Mouse (Mus musculus) frontal cortex, postnatal 10 days (tissue): ENCODE results near the gene Cdkal1.

ENCODE experiments used
- DNase-seq, 2 experiments: peaks; one replicate each; pipeline ENCODE4 v3.0.0; 2022; ENCODE audit warnings: low spot score in 2 of 2, mixed read lengths in 1 of 2

Gene Cdkal1

DNA sequence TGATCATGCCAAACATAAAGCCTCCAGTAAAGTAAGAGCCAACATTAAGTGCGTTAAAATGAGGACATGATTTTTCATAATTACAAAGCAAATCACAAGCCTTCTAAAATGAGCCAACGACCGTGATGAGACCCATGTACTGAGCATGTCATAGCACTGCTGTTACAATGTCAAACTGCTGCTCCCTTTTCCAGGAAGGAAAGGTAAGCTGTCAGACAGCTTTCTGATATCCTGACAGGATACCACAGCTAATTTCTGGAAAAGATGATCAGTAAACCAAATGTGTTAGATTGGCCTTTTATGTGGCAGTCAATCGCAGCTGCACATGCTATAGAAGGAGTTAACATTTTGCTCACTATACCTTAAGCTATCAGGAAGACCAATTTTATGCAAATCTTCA, 44.7 kb downstream of the Cdkal1 start:
- no peak for DNase-seq

- no peak for DNase-seq
These were observed 47.1 kb downstream of the Cdkal1 start for GRCm38 (mm10) chr13:29808383-29808782.

DNA sequence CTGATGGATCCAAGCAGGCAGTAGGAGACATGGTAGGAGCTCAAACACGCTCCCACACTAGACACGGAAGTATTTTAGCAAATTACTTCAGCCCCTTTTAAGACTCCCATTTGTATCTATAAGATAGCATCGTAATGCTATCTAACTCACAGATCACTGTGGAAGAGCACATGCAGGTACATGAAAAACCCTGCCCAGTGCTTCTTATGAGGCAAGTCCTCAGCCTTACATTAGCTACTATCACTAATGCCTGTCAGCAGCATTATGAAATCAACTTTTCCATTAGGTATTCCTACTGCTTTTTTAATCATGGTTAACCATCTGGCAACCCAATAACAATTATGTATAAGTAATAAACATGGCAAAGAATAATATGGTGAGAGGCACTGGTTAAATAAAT, 47.5 kb downstream of the Cdkal1 start:
- no peak for DNase-seq

DNA sequence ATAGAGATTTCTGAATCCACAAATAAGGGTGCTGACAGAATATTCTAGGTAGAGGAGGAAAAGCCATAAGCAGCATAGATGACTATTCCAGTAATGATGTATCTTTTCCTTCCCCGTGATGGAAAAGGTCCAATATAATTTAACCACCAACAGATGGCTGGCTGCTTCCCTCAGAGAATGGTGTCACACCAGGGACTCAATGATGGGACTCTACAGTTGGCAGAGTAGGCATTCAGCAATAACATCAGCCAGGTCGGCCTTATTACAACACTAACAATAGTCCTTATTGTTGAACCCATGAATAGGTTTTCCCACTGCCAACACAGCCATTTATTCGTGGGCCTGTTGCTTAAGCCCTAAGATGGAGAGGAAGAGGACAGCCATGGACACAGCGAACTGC, 48.6 kb downstream of the Cdkal1 start:
- no peak for DNase-seq

DNA sequence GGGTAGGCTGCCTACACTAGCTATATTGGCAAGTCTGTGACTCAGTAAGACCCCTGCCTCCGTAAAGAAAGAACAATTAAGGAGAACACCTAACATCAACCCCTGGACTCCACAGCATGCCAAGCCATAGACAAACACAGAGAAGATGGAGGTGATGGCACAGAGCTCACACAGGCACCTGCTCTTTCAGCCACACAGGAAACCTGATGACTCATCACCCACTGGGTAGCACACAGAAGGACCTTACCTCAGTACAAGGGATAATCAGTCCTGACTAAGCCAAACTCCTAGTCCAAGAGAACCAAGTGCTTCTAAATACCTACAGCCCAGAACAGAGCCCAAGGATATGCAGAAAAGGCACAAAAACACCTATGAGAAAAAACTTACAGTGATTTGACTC, 50.2 kb downstream of the Cdkal1 start:
- no peak for DNase-seq

GRCm38 (mm10) chr13:29804034-29804433, 51.4 kb downstream of the Cdkal1 start:
- no peak for DNase-seq

DNA sequence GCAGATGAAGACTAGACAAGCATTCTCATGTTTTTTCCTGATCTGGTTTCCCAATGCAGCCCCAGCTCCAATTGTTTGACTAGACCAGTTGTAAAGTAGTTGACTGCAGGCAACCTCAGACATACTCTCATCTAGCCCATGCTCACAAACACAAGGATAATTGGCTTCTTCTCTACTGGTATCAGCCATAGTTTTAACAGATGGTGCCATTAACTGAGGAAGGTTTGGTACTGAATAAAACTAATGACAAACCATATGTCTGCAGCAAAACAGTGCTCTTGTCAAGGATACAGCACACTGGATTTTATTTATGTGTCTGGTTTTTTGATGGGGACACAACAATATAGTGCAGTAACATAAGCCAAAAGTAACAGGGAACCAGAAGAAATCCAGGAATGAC, 52.8 kb downstream of the Cdkal1 start:
- DNase-seq: no peak

DNA sequence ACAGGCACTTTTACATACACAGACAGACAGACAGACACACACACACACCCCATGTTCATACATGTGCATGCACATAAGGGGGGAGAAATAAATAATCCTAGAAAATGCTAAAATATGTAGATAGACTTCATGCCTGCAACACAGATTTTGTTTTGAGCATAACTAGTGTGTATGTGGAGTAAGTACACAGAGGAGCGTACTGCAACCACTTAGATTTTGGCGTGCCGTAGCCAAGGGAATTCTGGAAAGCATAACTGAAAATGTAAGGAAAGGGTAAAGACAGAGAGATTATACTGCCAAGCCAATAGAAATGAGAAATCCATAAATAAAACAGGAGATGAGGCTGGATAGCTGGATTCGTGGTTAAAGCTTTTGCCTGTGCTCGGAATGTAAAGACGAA, 55.4 kb downstream of the Cdkal1 start:
- DNase-seq: no peak

DNA sequence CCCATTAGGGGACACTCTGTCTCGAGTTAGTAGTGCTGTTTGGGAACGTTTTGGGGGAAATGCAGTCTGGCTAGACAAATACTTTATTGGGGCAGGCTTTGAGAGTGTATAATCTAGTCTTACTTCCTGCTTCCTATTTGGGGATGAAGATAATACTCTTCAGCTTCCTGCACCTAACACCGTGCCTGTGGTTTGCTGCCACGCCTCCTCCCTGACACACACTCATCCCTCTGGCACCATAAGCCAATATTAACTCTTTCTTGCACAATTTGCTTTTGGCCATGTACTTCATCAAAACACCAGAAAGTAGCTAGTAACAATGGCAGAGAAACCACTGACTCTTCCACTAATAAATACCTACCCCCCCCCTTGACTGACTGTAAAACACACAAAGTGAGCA, 63.4 kb downstream of the Cdkal1 start:
- DNase-seq: no peak

DNA sequence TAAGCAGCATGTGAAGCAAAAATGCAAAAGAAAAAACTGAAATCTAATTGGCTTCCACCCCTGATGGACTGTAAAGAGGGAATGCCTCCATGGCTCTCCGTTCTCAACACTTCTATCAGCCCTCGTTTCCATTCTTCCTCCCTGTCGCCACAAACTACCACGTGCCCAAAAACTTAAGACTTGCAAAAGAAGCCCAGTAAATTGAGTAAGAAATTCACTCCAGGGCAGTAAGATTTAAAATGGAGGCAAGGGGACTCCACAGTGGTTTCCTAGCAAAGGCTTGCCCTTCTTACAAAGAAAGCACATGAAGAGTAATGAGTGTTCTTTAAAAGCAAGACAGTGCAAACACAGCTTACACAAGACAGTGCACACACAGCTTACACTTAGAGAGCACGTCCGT, 64.0 kb downstream of the Cdkal1 start:
- DNase-seq: no peak

GRCm38 (mm10) chr13:29786984-29787383, 68.5 kb downstream of the Cdkal1 start:
- no peak for DNase-seq

DNA sequence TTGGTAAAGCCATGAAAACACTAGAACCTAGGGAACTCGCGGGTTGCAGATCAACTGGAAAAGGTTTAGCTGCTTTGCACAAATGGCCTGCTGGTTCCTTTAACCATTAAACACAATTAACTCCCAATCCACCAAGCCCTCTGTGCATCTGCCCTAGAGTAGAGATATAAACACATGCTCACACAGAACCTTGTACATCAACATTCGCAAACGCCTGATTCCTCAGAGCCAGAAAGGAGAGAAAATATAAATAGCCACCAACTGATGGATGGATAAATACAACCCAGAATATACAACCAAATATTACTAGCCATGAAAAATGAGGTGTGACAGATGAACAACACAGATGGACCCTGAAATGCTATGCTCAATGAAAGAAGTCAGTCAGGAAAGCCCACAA, 70.6 kb downstream of the Cdkal1 start:
- DNase-seq: no peak

- no peak for DNase-seq
These were observed 74.1 kb downstream of the Cdkal1 start for GRCm38 (mm10) chr13:29781332-29781731.

DNA sequence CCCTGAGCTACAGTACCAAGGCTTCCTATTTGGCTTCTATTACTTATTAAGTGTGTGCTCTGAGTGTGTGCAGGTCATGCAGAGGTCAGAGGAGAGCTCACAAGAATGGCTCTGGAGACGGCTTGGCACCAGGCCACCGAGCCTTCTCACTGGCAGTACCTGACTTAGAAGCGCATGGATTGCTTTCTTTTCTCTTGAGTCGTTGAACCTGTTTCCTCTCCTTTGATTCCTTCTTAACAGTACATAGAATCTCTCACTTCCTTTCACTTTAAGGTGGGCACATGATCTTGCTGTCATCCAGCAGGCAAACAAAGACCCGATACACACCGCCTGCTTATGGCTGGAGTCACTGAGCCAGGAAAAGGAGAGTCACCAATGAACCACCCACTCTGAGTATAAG, 74.8 kb downstream of the Cdkal1 start:
- DNase-seq: no peak

DNA sequence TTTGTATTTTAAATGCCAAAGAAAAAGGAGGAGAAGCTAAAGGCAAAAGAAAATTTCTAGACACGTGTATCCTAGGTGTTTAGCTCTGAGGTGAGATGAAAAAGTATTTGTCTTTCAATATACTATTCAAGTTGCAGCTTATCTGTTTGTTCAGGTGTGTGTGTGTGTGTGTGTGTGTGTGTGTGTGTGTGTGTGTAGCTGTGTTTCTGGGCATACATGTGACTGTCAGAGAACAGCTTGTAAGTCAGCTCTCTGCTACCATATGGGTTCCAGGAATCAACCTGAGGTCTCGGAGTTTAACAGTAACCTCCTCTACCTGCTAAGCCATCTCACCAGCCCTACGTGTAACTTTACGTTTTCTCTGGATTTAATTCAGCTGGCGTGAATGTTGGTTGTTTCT, 76.0 kb downstream of the Cdkal1 start:
- DNase-seq: no peak

- DNase-seq: no peak
These were observed 76.4 kb downstream of the Cdkal1 start for GRCm38 (mm10) chr13:29779116-29779515.

DNA sequence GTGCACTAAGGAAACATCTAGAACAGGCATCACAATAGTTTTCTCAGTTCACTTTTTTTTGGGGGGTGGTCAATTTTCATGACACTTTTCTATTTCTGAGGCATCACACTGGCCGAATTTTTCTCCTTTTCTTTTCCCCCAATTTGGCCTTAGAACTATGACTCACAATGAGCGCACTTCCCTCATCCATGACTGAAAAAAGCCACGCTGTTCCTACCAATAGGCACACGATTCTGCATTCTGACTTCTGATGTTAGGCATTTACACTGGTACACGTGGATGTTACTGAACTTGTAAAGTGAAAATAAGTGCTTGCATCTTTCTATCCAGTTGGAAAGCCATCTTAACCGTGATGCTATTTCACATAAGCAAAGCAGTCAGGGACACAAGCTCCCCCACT, 77.3 kb downstream of the Cdkal1 start:
- DNase-seq: no peak

DNA sequence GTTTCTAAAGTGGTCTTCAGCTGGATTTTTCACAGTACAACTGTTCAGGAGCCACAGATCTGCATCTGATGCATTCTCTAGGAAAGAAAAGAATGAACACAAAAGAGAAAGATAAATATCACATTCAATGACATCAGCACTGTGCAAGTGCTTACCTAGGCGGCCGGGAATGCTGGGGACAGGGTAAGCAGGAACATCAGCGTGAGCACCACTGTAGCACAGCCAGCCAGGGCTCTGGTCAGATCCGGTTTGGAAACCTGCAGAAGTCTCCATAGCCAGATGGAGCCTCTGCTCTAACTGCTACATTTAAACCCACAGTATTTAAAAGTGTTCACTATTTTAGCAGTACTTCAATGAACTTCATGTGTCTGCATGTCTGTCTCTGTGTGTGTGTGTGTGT, 78.2 kb downstream of the Cdkal1 start:
- DNase-seq: no peak

DNA sequence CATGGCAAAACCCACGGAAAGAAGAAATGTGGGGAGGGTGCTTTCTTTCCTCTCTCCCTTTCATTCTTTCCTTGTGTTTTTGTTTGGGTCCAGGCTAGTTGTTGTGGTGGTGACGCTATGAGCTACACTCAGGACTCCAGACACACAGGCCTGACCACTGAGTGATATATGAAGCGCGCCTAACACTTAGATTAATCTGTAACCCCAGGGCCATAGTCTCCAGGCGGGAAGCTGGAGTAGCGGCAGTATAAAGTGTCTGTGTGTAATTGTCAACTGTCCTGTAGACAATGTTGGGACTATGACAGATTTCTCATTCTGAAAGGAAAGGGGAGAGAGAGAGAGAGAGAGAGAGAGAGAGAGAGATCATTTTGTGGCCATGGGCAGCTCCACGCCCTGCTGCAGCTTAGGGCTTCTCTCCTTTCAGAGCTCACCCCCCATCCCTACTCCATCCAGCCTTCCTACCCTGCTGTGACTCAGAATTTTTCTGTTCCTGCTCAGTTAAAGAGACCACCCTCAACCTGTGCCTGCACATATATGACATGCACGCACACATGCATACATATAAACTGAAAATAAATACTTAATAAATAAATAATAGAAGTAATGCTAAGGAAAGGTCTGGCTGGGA, 79.8 kb downstream of the Cdkal1 start:
- DNase-seq: no peak

DNA sequence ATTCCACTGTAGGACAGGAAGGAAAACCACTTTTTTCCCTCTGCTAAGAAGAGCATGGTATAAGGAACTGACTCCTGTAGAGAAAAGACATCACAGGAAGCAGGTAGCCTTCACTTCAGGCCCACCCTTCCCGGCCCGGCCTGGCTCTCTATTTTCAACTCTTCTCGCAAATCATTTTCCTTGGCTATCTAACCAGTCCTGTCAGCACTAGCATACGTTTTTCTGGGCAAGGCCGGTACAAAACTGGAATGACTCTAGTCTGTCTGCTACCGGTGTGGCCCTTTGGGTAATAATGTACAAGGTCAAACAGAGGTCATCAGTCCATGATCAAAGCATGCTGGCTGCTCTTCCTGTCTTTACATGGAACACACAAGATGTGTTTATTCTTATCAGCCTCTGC, 81.9 kb downstream of the Cdkal1 start:
- no peak for DNase-seq

- DNase-seq: no peak
These were observed 82.5 kb downstream of the Cdkal1 start for GRCm38 (mm10) chr13:29772970-29773369.

DNA sequence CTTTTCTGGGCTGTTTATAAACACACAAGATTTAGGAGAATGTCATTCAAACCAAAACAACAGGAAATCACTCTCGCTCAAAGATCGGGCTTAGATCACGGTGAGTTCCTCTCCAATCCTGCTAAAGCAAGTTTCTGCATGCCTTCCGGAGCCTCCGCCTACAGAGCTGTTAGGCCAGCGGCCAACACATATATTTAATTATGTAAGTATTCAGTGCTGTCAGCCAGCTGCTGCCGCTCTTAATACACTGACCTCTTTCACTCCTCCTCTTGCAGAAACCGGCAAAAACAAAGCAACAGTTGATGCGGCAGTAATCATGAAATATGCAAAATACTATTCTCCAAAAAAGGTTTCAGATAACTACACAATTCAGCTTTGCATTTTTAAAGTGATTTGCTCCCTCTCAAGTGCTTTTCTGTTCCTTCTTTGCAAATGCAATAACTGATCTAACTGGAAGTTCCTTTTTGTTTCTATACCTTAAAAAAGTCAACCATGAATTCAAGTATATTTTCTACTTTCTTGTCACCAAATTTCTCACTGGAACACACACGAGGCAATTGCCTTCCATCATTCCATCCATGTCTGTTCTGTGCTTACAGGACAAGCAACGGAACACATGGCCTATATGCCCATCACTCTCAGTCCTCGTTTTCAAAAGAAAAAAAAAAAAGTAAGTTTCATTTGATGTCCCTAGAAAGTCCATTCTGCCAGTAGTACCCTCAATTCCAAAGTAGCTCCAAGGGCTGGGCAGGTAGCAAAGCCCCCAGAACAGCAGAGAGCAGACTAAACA, 85.6 kb downstream of the Cdkal1 start:
- DNase-seq: no peak

- no peak for DNase-seq
These were observed 87.4 kb downstream of the Cdkal1 start for GRCm38 (mm10) chr13:29768104-29768503.

GRCm38 (mm10) chr13:29767587-29767986, 87.9 kb downstream of the Cdkal1 start:
- no peak for DNase-seq
